Mouse (Mus musculus) midbrain, embryonic 14.5 days (tissue): ENCODE data around the gene Ppfia3. TPM values are rescaled to one million over a fixed set of nuclear protein-coding genes. Genes with fewer than 3 reads are reported as not detected.
"Not testable (repeated sequence)": the region's sequence is repeated elsewhere in the genome, so short reads cannot be mapped to it uniquely, and the experiment has no call there.

ENCODE experiments used
- ATAC-seq: fragments of 200-750 bp; cut with Nextera tagmentation; 2 replicates; pipeline ENCODE4 v1.8.0; 2017; ENCODE audit warnings: moderate number of reproducible peaks, moderate library complexity; ENCODE audit not compliant: low FRiP score, low TSS enrichment
- DNase-seq: peaks from one replicate; pipeline ENCODE4 v3.0.0-alpha.2; 2015
- H3K27ac ChIP-seq: fragments of 300-500 bp; sonication (generic); replicated peaks from 2 replicates; pipeline ENCODE4 v1.5.1; 2014; ENCODE audit warnings: mild to moderate bottlenecking, low read depth, low read length, moderate library complexity
- H3K27me3 ChIP-seq: fragments of 300-500 bp; sonication (generic); 2 replicates; pipeline ENCODE4 v1.6.1; 2014; ENCODE audit warnings: low read length, control low read depth, mixed read lengths; ENCODE audit not compliant: control insufficient read depth, insufficient read depth
- H3K36me3 ChIP-seq: fragments of 300-500 bp; sonication (generic); 2 replicates; pipeline ENCODE4 v1.6.1; 2014; ENCODE audit warnings: low read length, control low read depth; ENCODE audit not compliant: control insufficient read depth, insufficient read depth
- H3K4me1 ChIP-seq: fragments of 300-500 bp; sonication (generic); 2 replicates; pipeline ENCODE4 v1.6.1; 2014; ENCODE audit warnings: mild to moderate bottlenecking, antibody characterized with exemption, low read length, control low read depth; ENCODE audit not compliant: control insufficient read depth, insufficient read depth
- H3K4me2 ChIP-seq: fragments of 300-500 bp; sonication (generic); 2 replicates; pipeline ENCODE4 v1.6.1; 2014; ENCODE audit warnings: mild to moderate bottlenecking, low read length, moderate library complexity
- H3K4me3 ChIP-seq: fragments of 300-500 bp; sonication (generic); replicated peaks from 2 replicates; pipeline ENCODE4 v1.5.1; 2014; ENCODE audit warnings: low read depth, low read length
- H3K9ac ChIP-seq: fragments of 300-500 bp; sonication (generic); replicated peaks from 2 replicates; pipeline ENCODE4 v1.6.1; 2014; ENCODE audit warnings: mild to moderate bottlenecking, low read length, moderate library complexity
- H3K9me3 ChIP-seq: fragments of 300-500 bp; sonication (generic); 2 replicates; pipeline ENCODE4 v1.6.1; 2016; ENCODE audit warnings: low read length, control low read depth, mixed read lengths; ENCODE audit not compliant: control insufficient read depth
- WGBS: fragments of 180-500 bp; shearing (Covaris S2); extraction: QIAGEN DNeasy Blood & Tissue Kit; methylation state at CpG from one replicate; pipeline ENCODE4 v1.1.7; 2014; 5-methylcytosine and 5-hydroxymethylcytosine counted together
- polyA plus RNA-seq: library from polyadenylated mRNA; unstranded; fragments of >200 nt; fragmentation: Nextera tagmentation; extraction: Ambion mirVana; gene quantifications from 2 replicates; pipeline ENCODE4 v1.2.1, GENCODE M21; 2014

Ppfia3 gene
- polyA plus RNA-seq, 1 experiment from 2014 or later: 26.9 TPM

DNA sequence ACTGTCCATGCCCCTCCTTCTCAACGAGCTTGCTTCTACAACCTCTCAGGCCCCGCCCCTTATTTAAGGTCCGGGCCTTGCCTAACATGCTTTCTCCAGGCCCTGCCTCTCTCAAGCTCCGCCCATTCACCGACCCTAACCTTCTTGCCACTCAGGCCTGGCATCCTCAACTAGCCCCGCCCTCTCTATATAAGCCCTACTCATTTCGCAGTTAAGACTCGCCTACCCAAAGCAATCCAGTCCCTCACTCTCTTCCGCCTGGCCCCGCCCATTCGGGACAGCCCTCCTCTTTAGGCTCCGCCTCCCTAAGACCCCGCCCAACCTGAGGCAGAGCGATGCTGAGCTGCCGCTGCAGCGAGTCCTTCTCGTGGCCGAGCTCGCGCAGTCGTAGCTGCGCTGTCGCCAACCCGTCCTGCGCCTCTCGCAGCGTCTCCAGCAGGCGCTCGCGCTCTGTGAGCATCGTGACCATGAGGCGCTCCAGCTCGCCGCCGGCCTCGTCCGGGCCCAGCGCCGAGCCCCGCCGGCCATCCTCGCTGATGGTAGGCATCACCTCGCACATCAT, 5.5 kb downstream of the Ppfia3 start:
- H3K4me3 ChIP-seq: peak overlapping the region; percentile 44
- DNase-seq: peak; percentile 93
- ATAC-seq: peak; percentile 87
- H3K9me3 ChIP-seq: no peaks in the 10 kb centered on the region
- peaks cover 33% of the 10 kb centered on the region for H3K4me1 ChIP-seq
- H3K36me3 ChIP-seq: peaks cover 31% of the 10 kb centered on the region
- WGBS: under 1% methylated on average over 43 of the region's 43 CpGs
- peak overlapping the region; percentile 77 for H3K27ac ChIP-seq
- H3K27me3 ChIP-seq: no peaks in the 10 kb centered on the region
- peak overlapping the region; percentile 61 for H3K9ac ChIP-seq
- H3K4me2 ChIP-seq: peak overlapping the region; percentile 87

- peak overlapping the region; percentile 87 for H3K4me2 ChIP-seq
- H3K9ac ChIP-seq: no peak overlapping the region
- H3K9me3 ChIP-seq: no peaks in the 10 kb centered on the region
- no peaks in the 10 kb centered on the region for H3K27me3 ChIP-seq
- no peak overlapping the region for H3K27ac ChIP-seq
- H3K4me3 ChIP-seq: no peak overlapping the region; the same call in 1 of the 2 replicates
- 56% methylated on average over 18 of the region's 18 CpGs for WGBS
- H3K36me3 ChIP-seq: peaks cover 39% of the 10 kb centered on the region
- ATAC-seq (peak; percentile 12; the same call in 1 of the 2 replicates), DNase-seq (no peak)
- H3K4me1 ChIP-seq: peaks cover 29% of the 10 kb centered on the region
These were observed 6.3 kb downstream of the Ppfia3 start for GRCm38 (mm10) chr7:45360404-45361125.

GRCm38 (mm10) chr7:45359081-45359480, 7.7 kb downstream of the Ppfia3 start:
- DNase-seq, H3K4me2 ChIP-seq, H3K9ac ChIP-seq, H3K27ac ChIP-seq, H3K4me3 ChIP-seq, H3K9me3 ChIP-seq, ATAC-seq, H3K27me3 ChIP-seq: not testable (repeated sequence)
- peaks cover 50% of the 10 kb centered on the region for H3K36me3 ChIP-seq
- WGBS: 77% methylated on average over 9 of the region's 11 CpGs
- H3K4me1 ChIP-seq: peaks cover 19% of the 10 kb centered on the region

DNA sequence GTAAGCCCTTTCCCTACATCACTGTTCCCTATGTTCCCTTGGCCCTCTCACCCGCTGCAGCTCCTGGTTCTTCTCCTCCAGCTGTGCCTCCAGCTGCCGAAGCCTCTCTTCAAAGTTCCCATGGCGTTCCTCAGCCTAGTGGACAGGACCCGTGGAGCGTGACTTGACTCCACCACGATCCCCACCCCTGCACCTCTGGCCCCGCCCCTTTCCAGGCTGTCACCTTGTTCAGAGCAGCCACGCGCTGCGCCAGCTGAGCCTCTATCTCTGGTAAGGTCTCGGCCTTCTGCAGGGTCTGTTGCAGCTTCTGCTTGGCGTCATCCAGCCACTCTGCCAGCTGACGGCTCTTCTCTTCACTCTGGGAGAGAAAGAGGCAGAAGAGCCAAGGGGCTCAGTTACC, 10.7 kb downstream of the Ppfia3 start:
- no peak overlapping the region for H3K9ac ChIP-seq
- H3K36me3 ChIP-seq: peaks cover 75% of the 10 kb centered on the region
- 53% methylated on average over 13 of the region's 13 CpGs for WGBS

DNA sequence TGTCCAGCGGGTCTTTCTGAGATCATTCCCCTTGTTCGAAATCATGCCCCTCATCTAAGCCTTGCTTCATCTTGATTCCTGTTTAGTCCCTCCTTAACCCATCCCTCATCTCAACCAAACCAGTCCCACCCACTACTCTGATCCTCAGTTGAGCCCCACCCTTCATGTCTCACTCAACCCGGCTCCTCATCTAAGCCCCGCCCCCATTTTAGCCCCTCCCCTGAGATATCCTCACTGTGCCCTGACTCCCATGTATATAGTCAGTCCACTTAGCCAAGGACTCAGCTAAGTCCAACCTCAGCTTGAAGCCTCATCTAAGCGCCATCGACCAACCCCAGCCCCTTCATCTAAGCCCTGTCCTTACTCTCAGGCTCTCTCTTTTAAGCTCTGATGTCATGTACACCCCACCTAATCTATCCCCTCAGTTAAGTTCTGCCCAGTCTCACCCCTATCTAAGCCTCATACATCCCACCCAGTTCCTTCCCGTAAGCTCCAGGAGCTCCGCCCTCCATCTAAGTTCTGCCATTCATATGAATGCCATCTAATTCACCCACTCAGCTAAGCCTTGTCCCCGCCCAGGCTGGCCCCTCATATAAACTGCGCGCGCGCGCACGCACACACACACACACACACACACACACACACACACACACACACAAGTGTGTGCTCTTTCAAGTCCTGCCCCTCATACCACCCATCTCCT, 11.3 kb downstream of the Ppfia3 start:
- Histone ChIP-seq H3K27ac (no peak overlapping the region), H3K9ac (no peak overlapping the region), H3K4me1 (no peaks in the 10 kb centered on the region), H3K9me3 (no peaks in the 10 kb centered on the region), H3K4me3 (no peak overlapping the region), H3K4me2 (no peak overlapping the region), H3K36me3 (peaks cover 81% of the 10 kb centered on the region), H3K27me3 (no peaks in the 10 kb centered on the region)
- 76% methylated on average over 15 of the region's 15 CpGs for WGBS
- ATAC-seq (no peak), DNase-seq (no peak)

More for the DNA sequence above, 10.7 kb downstream of the Ppfia3 start:
- Histone ChIP-seq H3K4me3 (no peak overlapping the region), H3K27ac (no peak overlapping the region), H3K9me3 (no peaks in the 10 kb centered on the region), H3K4me1 (0 out of 2 replicates have a peak, but pooled peaks cover 1% of the 10 kb centered on the region), H3K27me3 (no peaks in the 10 kb centered on the region), H3K4me2 (no peak overlapping the region)
- ATAC-seq (no peak), DNase-seq (no peak)

- 28% methylated on average over 5 of the region's 5 CpGs for WGBS
- no peak overlapping the region for H3K4me3 ChIP-seq
- no peak for DNase-seq
- H3K4me2 ChIP-seq: no peak overlapping the region
- no peaks in the 10 kb centered on the region for H3K27me3 ChIP-seq
- H3K9ac ChIP-seq: no peak overlapping the region
- H3K9me3 ChIP-seq: no peaks in the 10 kb centered on the region
- H3K27ac ChIP-seq: no peak overlapping the region
- no peaks in the 10 kb centered on the region for H3K4me1 ChIP-seq
- peaks cover 92% of the 10 kb centered on the region for H3K36me3 ChIP-seq
- ATAC-seq: no peak
These were observed 13.8 kb downstream of the Ppfia3 start for GRCm38 (mm10) chr7:45353041-45353440.

DNA sequence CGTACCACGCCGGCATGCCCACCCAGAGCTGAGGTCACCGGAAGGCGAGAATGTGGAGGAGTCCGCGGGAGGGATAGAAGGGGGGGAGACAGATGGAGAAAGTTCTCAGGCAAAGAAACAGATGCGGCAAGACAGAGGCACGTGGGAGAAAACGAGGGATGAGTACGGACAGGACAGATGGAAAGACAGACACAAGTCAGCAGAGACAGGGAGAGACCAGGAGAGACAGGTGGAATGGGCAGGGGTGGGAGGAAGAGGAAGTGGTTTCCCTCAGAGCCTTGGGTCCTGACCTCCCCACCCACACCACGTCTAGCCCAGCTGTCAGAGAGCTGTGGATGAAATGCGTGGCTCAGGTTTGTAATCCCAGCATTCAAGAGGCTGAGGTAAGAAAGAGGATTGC, 19.9 kb downstream of the Ppfia3 start:
- no peaks in the 10 kb centered on the region for H3K9me3 ChIP-seq
- H3K4me2 ChIP-seq: no peak overlapping the region
- no peaks in the 10 kb centered on the region for H3K27me3 ChIP-seq
- H3K36me3 ChIP-seq: peaks cover 74% of the 10 kb centered on the region
- no peak overlapping the region for H3K9ac ChIP-seq
- WGBS: 85% methylated on average over 13 of the region's 13 CpGs
- DNase-seq (no peak), ATAC-seq (no peak)
- H3K4me1 ChIP-seq: no peaks in the 10 kb centered on the region
- H3K4me3 ChIP-seq: no peak overlapping the region
- H3K27ac ChIP-seq: no peak overlapping the region

DNA sequence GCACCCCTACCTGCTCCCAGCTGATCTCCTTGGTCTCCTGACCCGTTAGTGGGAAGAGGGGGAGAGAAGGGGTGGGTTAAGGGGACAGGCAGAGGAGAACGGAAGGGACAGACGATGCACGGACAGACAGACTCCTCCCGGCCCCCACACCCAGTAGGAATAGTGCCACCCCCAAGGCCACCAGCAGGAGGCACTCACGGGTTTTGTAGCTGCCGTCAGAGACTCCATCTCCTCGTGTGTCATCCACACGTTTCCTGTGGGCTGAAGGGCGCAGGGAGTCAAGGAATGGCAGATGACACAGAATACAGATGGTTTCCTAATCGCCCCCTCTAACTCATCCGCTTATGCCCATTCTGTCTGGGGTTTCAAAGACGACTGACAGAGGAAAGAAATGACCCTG, 23.3 kb downstream of the Ppfia3 start:
- Histone ChIP-seq H3K9me3 (no peaks in the 10 kb centered on the region), H3K4me2 (no peak overlapping the region), H3K27ac (no peak overlapping the region), H3K36me3 (peaks cover 43% of the 10 kb centered on the region), H3K4me3 (no peak overlapping the region), H3K9ac (no peak overlapping the region), H3K27me3 (peaks cover 5% of the 10 kb centered on the region; the same call in 1 of the 2 replicates), H3K4me1 (peaks cover 22% of the 10 kb centered on the region)
- no peak for ATAC-seq
- 23% methylated on average over 13 of the region's 13 CpGs for WGBS
- no peak for DNase-seq
